ENCODE assay signal across 8 mouse cellular contexts in the genomic region with DNA sequence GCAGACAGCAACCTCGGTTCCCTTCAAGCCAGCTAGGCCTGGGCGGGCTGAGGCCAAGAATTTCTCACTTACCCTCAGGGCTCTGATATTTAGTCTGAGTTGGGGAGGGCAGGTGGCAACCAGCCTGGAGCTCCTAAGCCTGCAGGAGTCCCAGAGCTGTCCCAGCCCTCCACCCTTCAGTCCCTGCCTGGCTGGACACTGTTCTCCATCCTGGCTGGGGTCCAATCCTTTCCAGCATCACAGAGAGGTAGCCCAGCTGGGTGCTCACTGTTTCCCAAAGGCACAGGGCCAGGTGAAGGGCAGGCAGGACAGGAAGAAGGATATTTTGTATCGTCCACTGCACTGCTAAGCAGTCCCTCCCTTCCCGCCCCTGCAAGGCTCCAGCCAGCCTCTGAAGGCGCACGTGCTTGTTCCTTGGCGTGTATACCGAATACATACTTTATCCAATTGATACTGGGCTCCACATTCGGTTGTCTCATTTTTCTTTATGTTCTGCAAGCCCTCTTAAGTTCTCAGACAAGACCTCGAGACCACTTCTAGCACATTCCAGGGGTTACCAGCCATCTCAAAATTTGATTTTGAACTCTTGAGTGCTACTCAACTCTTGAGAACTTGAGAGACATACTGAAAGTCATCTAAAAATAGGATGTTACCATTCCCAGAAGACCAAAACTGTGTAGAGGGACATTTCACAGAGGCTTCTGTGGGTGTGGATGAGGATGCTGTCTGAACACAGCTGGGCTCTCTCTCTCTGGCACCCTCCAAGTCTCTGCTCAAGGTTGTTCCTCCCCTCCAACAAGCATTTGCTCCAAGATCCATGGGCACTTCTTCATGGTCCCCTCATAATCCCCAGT. TPM values are rescaled to one million over a fixed set of nuclear protein-coding genes. Genes with fewer than 3 reads are reported as not detected.
DNase-seq lines count a peak whose midpoint lies in the region; ATAC-seq and TF ChIP-seq lines count a peak whose summit lies in the region.

No protein-coding gene starts in this region.

- TF ChIP-seq CTCF in lung, adult 2 months (IDR thresholded peaks at IDR 0.05; ENCODE audit: insufficient read depth, low read length): no peak

- H3K9me3 ChIP-seq in embryonic facial prominence, embryonic 14.5 days (ENCODE audit: control insufficient read depth, low read length): no peaks in the 10 kb centered on the region
- no peaks in the 10 kb centered on the region for H3K9me3 ChIP-seq in neural tube, embryonic 12.5 days
- H3K9me3 ChIP-seq in intestine, embryonic 15.5 days: no peaks in the 10 kb centered on the region

- WGBS in lung, adult 2 months: 37% methylated on average over 10 of the region's 10 CpGs
- WGBS in embryonic facial prominence, embryonic 14.5 days: 42% methylated on average over 9 of the region's 10 CpGs
- WGBS in neural tube, embryonic 12.5 days: 73% methylated on average over 10 of the region's 10 CpGs
- 65% methylated on average over 10 of the region's 10 CpGs for WGBS in intestine, embryonic 15.5 days

- DNase-seq in lung, adult 18-20 months: peak; percentile 17 to 27
- DNase-seq in lung, adult 2 months: no peak
- peak; percentile 74 for DNase-seq in embryonic facial prominence, embryonic 14.5 days (ENCODE audit: low spot score)
- peak; percentile 51 for DNase-seq in heart, postnatal 25 days (ENCODE audit: low spot score)

- H3K36me3 ChIP-seq in embryonic facial prominence, embryonic 14.5 days (ENCODE audit: control insufficient read depth, insufficient read depth, low read length): no peaks in the 10 kb centered on the region
- H3K36me3 ChIP-seq in neural tube, embryonic 12.5 days: no peaks in the 10 kb centered on the region
- H3K36me3 ChIP-seq in intestine, embryonic 15.5 days: no peaks in the 10 kb centered on the region

- no peak overlapping the region for H3K4me3 ChIP-seq in lung, adult 2 months (replicated peaks; ENCODE audit: extremely low read depth, low read depth, low read length)
- H3K4me3 ChIP-seq in embryonic facial prominence, embryonic 14.5 days (ENCODE audit: low read depth, low read length): no peak overlapping the region
- no peak overlapping the region for H3K4me3 ChIP-seq in neural tube, embryonic 12.5 days
- no peak overlapping the region for H3K4me3 ChIP-seq in intestine, embryonic 15.5 days (replicated peaks)

- H3K4me1 ChIP-seq in lung, adult 2 months (ENCODE audit: control insufficient read depth, insufficient read depth, low read length): peaks cover 7% of the 10 kb centered on the region; the same call in 1 of the 2 replicates
- H3K4me1 ChIP-seq in embryonic facial prominence, embryonic 14.5 days (ENCODE audit: control insufficient read depth, insufficient read depth, low read length): peaks cover 14% of the 10 kb centered on the region
- peaks cover 4% of the 10 kb centered on the region for H3K4me1 ChIP-seq in neural tube, embryonic 12.5 days
- no peaks in the 10 kb centered on the region for H3K4me1 ChIP-seq in intestine, embryonic 15.5 days (replicated peaks)

- H3K4me2 ChIP-seq in embryonic facial prominence, embryonic 14.5 days (ENCODE audit: low read depth, low read length): peak overlapping the region; percentile 1; the same call in 1 of the 2 replicates
- H3K4me2 ChIP-seq in neural tube, embryonic 12.5 days (replicated peaks): no peak overlapping the region
- no peak overlapping the region for H3K4me2 ChIP-seq in intestine, embryonic 15.5 days (replicated peaks)

- H3K27me3 ChIP-seq in embryonic facial prominence, embryonic 14.5 days (replicated peaks; ENCODE audit: control insufficient read depth, insufficient read depth, low read length): no peaks in the 10 kb centered on the region
- H3K27me3 ChIP-seq in neural tube, embryonic 12.5 days (replicated peaks): no peaks in the 10 kb centered on the region
- no peaks in the 10 kb centered on the region for H3K27me3 ChIP-seq in intestine, embryonic 15.5 days (replicated peaks)

- ATAC-seq in embryonic facial prominence, embryonic 14.5 days (ENCODE audit: low read depth): peak; percentile 79
- no peak for ATAC-seq in neural tube, embryonic 12.5 days (ENCODE audit: low FRiP score, low read depth)
- no peak for ATAC-seq in activated CD4-positive, CD25-positive, alpha-beta regulatory T cell, adult 4 months
- no peak for ATAC-seq in monocyte, adult 5-6 weeks (replicated peaks; ENCODE audit: insufficient number of reproducible peaks, low FRiP score, low TSS enrichment, poor library complexity, severe bottlenecking)
- ATAC-seq in intestine, embryonic 15.5 days: no peak

- H3K9ac ChIP-seq in embryonic facial prominence, embryonic 14.5 days (ENCODE audit: low read depth, low read length): no peak overlapping the region
- no peak overlapping the region for H3K9ac ChIP-seq in neural tube, embryonic 12.5 days
- no peak overlapping the region for H3K9ac ChIP-seq in intestine, embryonic 15.5 days

- no peak for TF ChIP-seq POLR2A in lung, adult 2 months (IDR thresholded peaks at IDR 0.05; ENCODE audit: borderline replicate concordance, extremely low read depth, low read depth, low read length)

- peak overlapping the region; percentile 77; the same call in 1 of the 2 replicates for H3K27ac ChIP-seq in embryonic facial prominence, embryonic 14.5 days (replicated peaks; ENCODE audit: low read depth, low read length)
- 0 out of 2 replicates have a peak overlapping the region, but pooled peaks have one; percentile 32 for H3K27ac ChIP-seq in neural tube, embryonic 12.5 days
- no peak overlapping the region for H3K27ac ChIP-seq in intestine, embryonic 15.5 days

- intact Hi-C loops in heart, postnatal 25 days (cut with DNase I): no loop called here

RNA-seq across cellular contexts. Expression of gene Ltbp2, which starts 31.5 kb away (rescaled TPM):
- 91.3 and 96.8 TPM in 2 replicates for polyA plus RNA-seq in lung, adult 2 months (2012; rRNA removed)
- 9.2 and 11.2 TPM in 2 replicates for polyA plus RNA-seq in embryonic facial prominence, embryonic 14.5 days (2014; fragmentation: Nextera tagmentation; extraction: Ambion mirVana)
- total RNA-seq in heart, postnatal 25 days (2021): 1 to 10 TPM; 1.8 to 2.0 TPM
- polyA plus RNA-seq in neural tube, embryonic 12.5 days (2016; fragmentation: Nextera tagmentation; extraction: Ambion mirVana): 0.26 and 0.33 TPM in 2 replicates
- polyA plus RNA-seq in activated CD4-positive, CD25-positive, alpha-beta regulatory T cell, adult 4 months (2017; shearing (Covaris generic)): not detected
- not detected in 3 replicates for total RNA-seq in monocyte, adult 5-6 weeks (2017)
- 0.75 and 1.6 TPM in 2 replicates for polyA plus RNA-seq in intestine, embryonic 15.5 days (2015; fragmentation: Nextera tagmentation; extraction: Ambion mirVana)
